Mouse (Mus musculus) heart, adult 2 months (tissue): ENCODE measurements around the gene Iqsec1. TPM values are rescaled to one million over a fixed set of nuclear protein-coding genes. Genes with fewer than 3 reads are reported as not detected.

Experiments used
- DNase-seq, 2 experiments: peaks; one replicate each; pipeline ENCODE4 v3.0.0; 2021
- H3K27ac ChIP-seq: fragments of 200-600 bp; 2 replicates; pipeline ENCODE4 v1.8.1; 2022
- H3K27me3 ChIP-seq: fragments of 200-500 bp; 2 replicates; pipeline ENCODE4 v1.6.1; 2012; ENCODE audit warnings: mild to moderate bottlenecking, low read length, inconsistent platforms, mixed read lengths; ENCODE audit not compliant: control insufficient read depth, insufficient read depth
- H3K36me3 ChIP-seq: fragments of 200-500 bp; 2 replicates; pipeline ENCODE4 v1.6.1; 2012; ENCODE audit warnings: low read length, inconsistent platforms; ENCODE audit not compliant: control insufficient read depth, insufficient read depth
- H3K4me1 ChIP-seq: fragments of 200-500 bp; 2 replicates; pipeline ENCODE4 v1.6.1; 2011; ENCODE audit warnings: low read length; ENCODE audit not compliant: control insufficient read depth, insufficient read depth
- H3K4me3 ChIP-seq: fragments of 200-600 bp; 2 replicates; pipeline ENCODE4 v1.8.1; 2022
- H3K79me2 ChIP-seq: fragments of 200-500 bp; replicated peaks from 2 replicates; pipeline ENCODE4 v1.6.1; 2012; ENCODE audit warnings: mild to moderate bottlenecking, inconsistent platforms, low read length, moderate library complexity, mixed read lengths; ENCODE audit not compliant: control insufficient read depth, insufficient read depth
- H3K9ac ChIP-seq: fragments of 200-500 bp; 2 replicates; pipeline ENCODE4 v1.6.1; 2012; ENCODE audit warnings: low read depth, mild to moderate bottlenecking, control low read depth, inconsistent platforms, low read length, mixed read lengths
- CTCF ChIP-seq: fragments of 200-600 bp; IDR thresholded peaks from 2 replicates; pipeline ENCODE4 v1.8.1; 2022; ENCODE audit warnings: antibody characterized with exemption, mild to moderate bottlenecking, moderate library complexity
- EP300 ChIP-seq: fragments of 200-500 bp; IDR thresholded peaks from 2 replicates; pipeline ENCODE4 v1.6.1; 2011; ENCODE audit warnings: low read depth, low read length, control low read depth; ENCODE audit not compliant: insufficient read depth
- POLR2A ChIP-seq: fragments of 200-500 bp; IDR thresholded peaks from 2 replicates; pipeline ENCODE4 v1.6.1; 2011; ENCODE audit warnings: mild to moderate bottlenecking, low read depth, low read length, control low read depth; ENCODE audit not compliant: insufficient read depth
- WGBS: fragments of 180-500 bp; shearing (Covaris S2); methylation state at CpG from one replicate; pipeline ENCODE4 v1.1.7; 2018; 5-methylcytosine and 5-hydroxymethylcytosine counted together
- intact Hi-C: fragments of 180-260 bp; cut with DNase I; formaldehyde crosslinking; loops from one replicate; pipeline ENCODE4 v1.15.1; 2025
- long read RNA-seq: library from polyadenylated mRNA; stranded (forward); transcript quantifications from one replicate; pipeline ENCODE4 v2.0.0, GENCODE M21; 2021
- polyA plus RNA-seq: library from polyadenylated mRNA; depleted of rRNA; stranded (reverse); fragments of >200 nt; gene quantifications from 2 replicates; pipeline ENCODE4 v1.2.3, GENCODE M21; 2012; rRNA removed
- total RNA-seq, 2 experiments: library from RNA; stranded (reverse); gene quantifications; 2 replicates each; pipeline ENCODE4 v1.2.3; 2021

The Iqsec1 gene
- total RNA-seq, result 100 to 1,000 TPM; 146 to 147 TPM
- 95.8 and 100 TPM in 2 replicates for polyA plus RNA-seq
- long read RNA-seq, full-length matches to known transcripts, result 18 of 24 reads
- long read RNA-seq, partial matches to known transcripts, result 1 of 24 reads
- long read RNA-seq, other reads (novel, unspliced or antisense), result 5 of 24 reads

DNA sequence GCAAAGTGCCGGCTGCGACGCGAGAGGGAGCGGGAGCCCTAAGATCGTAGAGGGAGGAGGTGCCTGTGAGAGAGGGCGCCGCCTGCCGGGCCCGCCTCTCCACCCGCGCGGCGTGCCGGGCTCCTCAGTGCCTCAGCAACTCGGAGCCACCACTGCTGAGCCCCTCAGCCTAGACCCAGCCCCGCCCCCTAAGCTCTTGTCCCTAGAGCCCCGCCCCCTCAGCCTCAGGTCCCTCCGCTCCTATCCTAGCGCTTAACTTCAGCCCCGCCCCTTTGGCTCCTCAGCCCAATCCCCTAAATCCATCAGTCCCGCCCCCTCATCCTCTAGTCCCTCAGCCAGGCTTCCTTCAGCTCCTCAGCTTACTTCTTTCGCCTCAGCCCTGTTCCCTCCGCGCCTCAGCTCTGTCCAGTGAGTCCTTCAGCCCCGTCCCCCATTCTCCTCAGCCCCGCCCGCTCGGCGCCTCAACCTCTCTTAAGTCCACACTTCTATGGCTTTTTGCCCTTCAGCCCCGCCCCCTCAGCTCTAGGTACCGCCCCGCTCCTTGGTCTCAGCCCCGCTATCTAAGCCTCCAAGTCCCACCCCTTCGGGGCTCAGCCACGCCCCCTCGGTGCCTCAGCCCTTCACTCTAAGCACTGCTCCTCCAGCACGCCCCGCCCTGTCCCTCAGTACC lies at the start of gene Iqsec1:
Gene Iqsec1, minus strand, starts transcription at position 38 of the 670 bp plus-strand sequence.
- Histone ChIP-seq H3K4me1 (no peaks in the 10 kb centered on the region), H3K27me3 (peaks cover 4% of the 10 kb centered on the region; the same call in 1 of the 2 replicates), H3K36me3 (no peaks in the 10 kb centered on the region), H3K9ac (peak within 1 kb of the TSS; percentile 71), H3K79me2 (no peaks in the 10 kb centered on the region), H3K4me3 (peak within 1 kb of the TSS; percentile 61), H3K27ac (no peak within 1 kb of the TSS)
- 8% methylated on average over 35 of the region's 39 CpGs for WGBS
- intact Hi-C loops, result loop anchor here (5.0 kb wide), 1 partner anchor 166 kb away; no protein-coding TSS in a partner anchor
- TF ChIP-seq EP300 (no peak), CTCF (peak; percentile 77)
- DNase-seq, result peak; percentile 71 to 78

DNA sequence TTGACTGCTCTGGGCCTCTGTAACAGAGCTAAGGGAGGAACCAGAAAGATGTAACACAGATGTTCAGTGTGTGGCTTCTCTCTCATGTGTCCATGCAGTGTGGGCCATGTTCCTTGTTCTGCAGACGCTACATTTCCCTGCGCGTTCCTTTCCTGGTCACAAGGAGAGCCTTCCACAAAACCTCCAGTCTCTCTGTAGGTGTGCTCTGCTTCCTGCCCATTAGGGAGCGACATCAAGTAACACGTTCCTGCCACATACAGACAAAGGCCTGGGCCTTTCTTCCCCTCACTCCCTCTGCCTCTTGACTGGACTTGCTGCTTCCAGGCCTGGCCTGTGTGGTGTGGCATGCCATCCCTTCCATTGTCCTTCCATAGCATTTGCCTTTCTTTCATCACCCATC lies 39.8 kb upstream of the Iqsec1 start:
- Histone ChIP-seq H3K79me2 (no peaks in the 10 kb centered on the region), H3K27me3 (no peaks in the 10 kb centered on the region), H3K27ac (no peak overlapping the region), H3K4me3 (no peak overlapping the region), H3K36me3 (no peaks in the 10 kb centered on the region), H3K9ac (no peak overlapping the region), H3K4me1 (no peaks in the 10 kb centered on the region)
- DNase-seq, result no peak
- intact Hi-C loops, result no loop called here
- TF ChIP-seq EP300 (no peak), CTCF (no peak), POLR2A (no peak)
- 91% methylated on average over 5 of the region's 5 CpGs for WGBS

DNA sequence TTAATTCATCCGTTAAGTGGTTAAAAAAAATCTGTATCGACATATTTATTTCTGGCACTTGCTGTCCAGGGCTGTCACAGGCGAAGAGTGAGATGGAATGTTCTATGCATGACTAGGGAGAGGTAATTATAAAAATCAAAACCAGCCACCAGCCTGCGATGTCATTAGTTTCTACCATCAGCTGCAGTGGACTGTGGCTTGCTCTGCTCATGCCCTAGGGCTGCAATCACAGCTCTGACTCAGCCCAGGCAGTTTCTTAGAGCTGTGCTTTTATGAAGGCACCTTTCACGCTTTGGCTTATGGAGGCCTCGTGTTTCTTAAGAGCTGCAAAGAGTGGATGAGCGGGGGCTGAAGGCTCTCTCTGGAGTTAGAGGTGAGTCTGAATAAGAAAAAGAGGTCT lies 32.3 kb upstream of the Iqsec1 start:
- WGBS, result 72% methylated on average over 7 of the region's 7 CpGs
- DNase-seq, result no peak
- H3K4me1 ChIP-seq, result no peaks in the 10 kb centered on the region
- no peak overlapping the region for H3K27ac ChIP-seq
- no peaks in the 10 kb centered on the region for H3K27me3 ChIP-seq
- no peaks in the 10 kb centered on the region for H3K36me3 ChIP-seq
- no peaks in the 10 kb centered on the region for H3K79me2 ChIP-seq
- H3K4me3 ChIP-seq, result no peak overlapping the region
- no peak overlapping the region for H3K9ac ChIP-seq
- no peak for TF ChIP-seq EP300
- TF ChIP-seq POLR2A, result no peak
- TF ChIP-seq CTCF, result no peak
- intact Hi-C loops, result no loop called here

DNA sequence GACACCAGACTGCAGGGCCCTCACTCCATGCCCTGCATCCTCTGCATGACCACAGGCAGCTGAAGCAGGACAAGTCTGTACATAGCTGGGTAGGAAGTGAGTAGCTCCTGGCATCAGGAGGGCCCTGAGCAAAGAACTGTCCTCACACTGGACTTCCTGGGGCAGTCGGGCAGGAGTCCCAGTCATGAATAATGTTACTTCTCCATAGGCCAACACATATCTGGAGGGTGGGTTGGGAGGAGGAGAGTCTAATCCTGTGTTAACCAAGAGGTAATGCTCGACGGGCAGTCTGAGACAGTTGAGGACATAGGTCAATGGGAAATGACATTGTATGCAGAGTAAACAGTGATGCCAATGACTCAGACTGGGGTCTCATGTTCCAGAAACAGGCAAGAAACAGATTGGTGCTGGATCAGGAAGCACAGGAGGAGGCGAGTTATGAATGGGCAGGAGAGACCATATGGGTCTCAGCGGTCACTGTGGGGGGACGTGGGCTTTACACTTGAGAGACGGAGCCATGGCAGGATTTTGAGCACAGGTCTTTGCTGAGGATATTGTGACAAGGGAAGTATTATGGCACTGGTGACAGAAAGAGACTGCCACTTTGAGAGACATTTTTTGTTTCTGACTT lies 28.2 kb upstream of the Iqsec1 start:
- H3K4me3 ChIP-seq, result no peak overlapping the region
- 83% methylated on average over 7 of the region's 7 CpGs for WGBS
- no peaks in the 10 kb centered on the region for H3K27me3 ChIP-seq
- H3K36me3 ChIP-seq, result no peaks in the 10 kb centered on the region
- no peak overlapping the region for H3K27ac ChIP-seq
- no peak overlapping the region for H3K9ac ChIP-seq
- no peaks in the 10 kb centered on the region for H3K79me2 ChIP-seq
- TF ChIP-seq POLR2A, result no peak
- no peak for TF ChIP-seq CTCF
- intact Hi-C loops, result no loop called here
- no peaks in the 10 kb centered on the region for H3K4me1 ChIP-seq
- no peak for DNase-seq

DNA sequence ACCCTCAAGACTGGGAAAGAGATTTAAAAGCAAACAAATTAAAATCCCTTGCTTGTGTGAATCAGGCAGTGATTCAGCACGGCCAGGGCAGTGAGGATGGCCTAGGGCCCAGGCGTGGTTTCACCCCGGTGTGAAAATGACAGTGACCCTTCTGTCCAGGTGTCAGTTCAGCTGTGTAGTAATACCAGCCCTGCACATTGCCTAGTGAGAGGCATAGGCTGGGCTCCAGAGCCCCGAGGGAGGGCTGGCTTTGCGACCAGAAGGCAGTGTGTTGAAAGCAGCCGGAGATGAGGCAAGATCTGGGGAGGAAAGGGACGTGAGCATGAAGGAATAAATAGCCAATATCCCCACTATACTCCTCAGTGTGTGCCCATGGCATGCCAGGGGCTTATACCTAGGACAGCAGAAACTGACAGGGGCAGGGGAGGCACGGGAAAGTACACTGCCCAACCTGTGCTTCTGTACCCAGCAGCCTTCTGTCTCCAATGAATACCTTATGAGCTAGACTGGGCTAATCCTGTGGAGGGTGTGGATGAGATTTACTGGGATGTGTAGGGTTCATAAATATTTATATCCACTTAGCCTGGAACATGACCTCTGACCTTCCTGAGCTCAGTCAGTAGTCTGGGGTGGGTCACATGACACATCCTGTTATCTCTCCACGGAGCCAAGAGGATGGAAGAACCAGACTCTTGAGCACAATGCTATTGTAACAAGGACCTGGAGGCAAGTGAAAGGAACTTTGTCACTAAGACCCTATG lies 25.9 kb upstream of the Iqsec1 start:
- no peak for DNase-seq
- Histone ChIP-seq H3K4me1 (no peaks in the 10 kb centered on the region), H3K9ac (no peak overlapping the region), H3K79me2 (no peaks in the 10 kb centered on the region), H3K27me3 (no peaks in the 10 kb centered on the region), H3K36me3 (no peaks in the 10 kb centered on the region), H3K27ac (no peak overlapping the region), H3K4me3 (no peak overlapping the region)
- 69% methylated on average over 9 of the region's 9 CpGs for WGBS
- no peak for TF ChIP-seq EP300
- no peak for TF ChIP-seq POLR2A
- TF ChIP-seq CTCF, result no peak
- intact Hi-C loops, result no loop called here

DNA sequence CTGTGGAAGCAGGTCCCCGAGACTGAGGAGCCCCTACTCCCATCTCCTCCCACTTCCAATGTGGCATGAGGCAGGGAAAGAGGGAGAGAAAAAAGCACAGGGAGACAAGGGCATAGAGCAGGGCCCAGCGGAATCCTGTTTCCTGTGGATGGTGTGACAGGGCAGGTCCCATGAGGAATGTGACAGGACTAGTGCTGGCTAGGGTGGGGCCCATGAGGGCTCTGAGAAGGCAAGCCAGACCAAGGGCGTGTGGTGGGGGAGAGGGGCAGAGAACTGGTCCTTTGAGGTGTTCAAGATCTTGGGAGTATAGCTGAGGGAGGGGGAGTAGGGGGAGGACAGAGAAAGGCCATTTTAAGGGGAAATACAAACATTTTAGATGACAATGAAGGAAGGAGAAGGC lies 24.0 kb upstream of the Iqsec1 start:
- TF ChIP-seq POLR2A (no peak), EP300 (no peak), CTCF (no peak)
- Histone ChIP-seq H3K79me2 (no peaks in the 10 kb centered on the region), H3K27me3 (no peaks in the 10 kb centered on the region), H3K27ac (no peak overlapping the region), H3K9ac (no peak overlapping the region), H3K4me3 (no peak overlapping the region), H3K36me3 (no peaks in the 10 kb centered on the region), H3K4me1 (no peaks in the 10 kb centered on the region)
- intact Hi-C loops, result no loop called here
- 66% methylated on average over 3 of the region's 3 CpGs for WGBS
- DNase-seq, result no peak
